ENCODE assay signal across 29 mouse cellular contexts in the genomic region with DNA sequence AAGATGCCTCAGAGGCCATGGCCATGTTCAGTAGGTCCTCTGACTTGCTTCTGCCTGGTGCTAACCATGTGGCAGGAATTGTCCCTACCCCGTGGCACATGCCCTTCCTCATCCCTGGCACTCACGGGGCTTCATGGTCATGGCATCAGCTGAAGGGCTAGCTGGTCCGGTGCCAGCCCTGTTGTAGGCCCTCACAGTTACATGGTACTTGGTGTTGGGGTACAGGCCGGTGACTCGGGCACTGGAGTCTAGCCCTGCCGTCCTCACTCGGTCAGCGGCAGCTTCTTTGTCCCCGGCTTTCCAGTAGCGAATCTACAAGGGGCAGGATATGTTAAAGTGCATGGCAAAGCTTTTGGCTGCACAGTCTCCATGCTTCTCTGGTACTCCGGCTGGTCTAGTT. TPM values are rescaled to one million over a fixed set of nuclear protein-coding genes. Genes with fewer than 3 reads are reported as not detected.
DNase-seq lines count a peak whose midpoint lies in the region; ATAC-seq and TF ChIP-seq lines count a peak whose summit lies in the region.
"Had no signal": no experiment of that assay in that cellular context is flagged by ENCODE, and none has a peak within 500 bp of the region (broad histone marks: within the 10 kb centered on the region; RNA-seq: fewer than 3 reads in every experiment).

No protein-coding gene starts in this region.

- no peak for TF ChIP-seq POLR2A in cerebellum, adult 2 months (IDR thresholded peaks at IDR 0.05; ENCODE audit: borderline replicate concordance, insufficient read depth, low read length)

- DNase-seq in gastrocnemius, adult 2 months: peak; percentile 20
- DNase-seq in gastrocnemius, adult 18-20 months (ENCODE audit: low spot score): no peak
- DNase-seq in cerebellum, adult 2 months: peak; percentile 24 to 35
- peak; percentile 25 for DNase-seq in cerebellum, adult 8-10 months
- peak; percentile 44 to 46 for DNase-seq in cerebellum, postnatal 10 days
- DNase-seq in kidney, postnatal 4 days: no peak
- no peak for DNase-seq in thymus, postnatal 14 days
- DNase-seq: adrenal gland, adult 2 months; adrenal gland, postnatal 25 days; forebrain, postnatal 0 days; gastrocnemius, postnatal 10 days; heart, postnatal 36 days; kidney, adult 18-20 months had no signal

- peaks cover 75% of the 10 kb centered on the region for H3K36me3 ChIP-seq in hindbrain, embryonic 13.5 days
- H3K36me3 ChIP-seq: embryonic facial prominence, embryonic 12.5 days; embryonic facial prominence, embryonic 15.5 days had no signal

- no peak for ATAC-seq in hindbrain, embryonic 13.5 days (ENCODE audit: low FRiP score)
- ATAC-seq: CD4-positive, CD25-positive, alpha-beta regulatory T cell, adult 4 months; forebrain, embryonic 14.5 days; forebrain, postnatal 0 days; hindbrain, postnatal 0 days; inflammation-experienced regulatory T-cells, adult 6 months; intestine, embryonic 16.5 days had no signal

- no peak overlapping the region for H3K4me3 ChIP-seq in gastrocnemius, adult 2 months
- H3K4me3 ChIP-seq in cerebellum, adult 2 months (replicated peaks; ENCODE audit: insufficient read depth, low read depth, low read length): no peak overlapping the region
- H3K4me3 ChIP-seq in hindbrain, embryonic 13.5 days: no peak overlapping the region
- H3K4me3 ChIP-seq: embryonic facial prominence, embryonic 12.5 days; embryonic facial prominence, embryonic 15.5 days; hindbrain, embryonic 10.5 days had no signal

- intact Hi-C loops in gastrocnemius, adult 2 months (cut with DNase I): no loop called here

- H3K9me3 ChIP-seq in hindbrain, embryonic 13.5 days: no peaks in the 10 kb centered on the region
- H3K9me3 ChIP-seq: embryonic facial prominence, embryonic 12.5 days; embryonic facial prominence, embryonic 15.5 days; hindbrain, embryonic 10.5 days had no signal

- TF ChIP-seq CTCF in gastrocnemius, adult 2 months (IDR thresholded peaks at IDR 0.05): no peak
- no peak for TF ChIP-seq CTCF in cerebellum, adult 2 months (IDR thresholded peaks at IDR 0.05; ENCODE audit: borderline replicate concordance, insufficient read depth, low read depth, low read length)

- no peaks in the 10 kb centered on the region for H3K27me3 ChIP-seq in cerebellum, adult 2 months (ENCODE audit: control insufficient read depth, insufficient read depth, low read length)
- no peaks in the 10 kb centered on the region; the same call in 1 of the 2 replicates for H3K27me3 ChIP-seq in hindbrain, embryonic 13.5 days
- H3K27me3 ChIP-seq: embryonic facial prominence, embryonic 12.5 days; embryonic facial prominence, embryonic 15.5 days had no signal

- H3K4me2 ChIP-seq in hindbrain, embryonic 13.5 days: no peak overlapping the region
- H3K4me2 ChIP-seq: embryonic facial prominence, embryonic 12.5 days; embryonic facial prominence, embryonic 15.5 days; heart, embryonic 11.5 days; hindbrain, embryonic 14.5 days had no signal

- WGBS in cerebellum, adult 2 months: 68% methylated on average over 11 of the region's 11 CpGs
- 93% methylated on average over 11 of the region's 11 CpGs for WGBS in hindbrain, embryonic 13.5 days

- H3K27ac ChIP-seq in gastrocnemius, adult 2 months: no peak overlapping the region
- no peak overlapping the region for H3K27ac ChIP-seq in cerebellum, adult 2 months (ENCODE audit: insufficient read depth, low read length)
- H3K27ac ChIP-seq in hindbrain, embryonic 13.5 days: no peak overlapping the region
- H3K27ac ChIP-seq: embryonic facial prominence, embryonic 12.5 days; embryonic facial prominence, embryonic 15.5 days; hindbrain, embryonic 10.5 days; hindbrain, embryonic 14.5 days; hindbrain, postnatal 0 days had no signal

- H3K9ac ChIP-seq in hindbrain, embryonic 13.5 days: no peak overlapping the region
- H3K9ac ChIP-seq: embryonic facial prominence, embryonic 12.5 days; embryonic facial prominence, embryonic 15.5 days; forebrain, postnatal 0 days; hindbrain, embryonic 14.5 days had no signal

- H3K4me1 ChIP-seq in cerebellum, adult 2 months (ENCODE audit: control insufficient read depth, insufficient read depth, low read length): peaks cover 40% of the 10 kb centered on the region
- H3K4me1 ChIP-seq in hindbrain, embryonic 13.5 days (replicated peaks): peaks cover 1% of the 10 kb centered on the region

RNA-seq across cellular contexts. Expression of a gene that starts 10.7 kb away (rescaled TPM):
- 1 to 10 TPM; 1.3 to 1.7 TPM for total RNA-seq in gastrocnemius, adult 2 months (2021)
- 1 to 10 TPM; 1.1 to 1.4 TPM for total RNA-seq in gastrocnemius, adult 18-20 months (2021)
- polyA plus RNA-seq in cerebellum, adult 2 months (2012; rRNA removed): 5.3 and 6.1 TPM in 2 replicates
- 0.97 and 1.0 TPM in 2 replicates for polyA plus RNA-seq in hindbrain, embryonic 13.5 days (2015; fragmentation: Nextera tagmentation; extraction: Ambion mirVana)

RNA-seq across cellular contexts. Expression of a gene that starts 26.3 kb away (rescaled TPM):
- under 1 TPM in 1 of 2 experiments, not detected in 1; 0.08 TPM for total RNA-seq in gastrocnemius, adult 2 months (2021)
- total RNA-seq in gastrocnemius, adult 18-20 months (2021): under 1 TPM in 1 of 2 experiments, not detected in 1; 0.11 TPM
- 165 and 168 TPM in 2 replicates for polyA plus RNA-seq in cerebellum, adult 2 months (2012; rRNA removed)
- polyA plus RNA-seq in hindbrain, embryonic 13.5 days (2015; fragmentation: Nextera tagmentation; extraction: Ambion mirVana): 57.6 and 67.5 TPM in 2 replicates
- total RNA-seq: adrenal gland, adult 2 months; adrenal gland, postnatal 25 days; common myeloid progenitor, adult 5-6 weeks; gastrocnemius, postnatal 36 days; granulocyte monocyte progenitor cell, adult 5-6 weeks; MEL had no signal
- polyA plus RNA-seq: C2C12; CD4-positive, CD25-positive, alpha-beta regulatory T cell, adult 4 months; inflammation-experienced regulatory T-cells, adult 6 months had no signal

RNA-seq across cellular contexts. Expression of a gene that starts 39.6 kb away (rescaled TPM):
- 10 to 100 TPM; 18.4 to 23.5 TPM for total RNA-seq in gastrocnemius, adult 2 months (2021)
- 10 to 100 TPM; 16.9 to 20.3 TPM for total RNA-seq in gastrocnemius, adult 18-20 months (2021)
- 68.1 and 72.4 TPM in 2 replicates for polyA plus RNA-seq in cerebellum, adult 2 months (2012; rRNA removed)
- polyA plus RNA-seq in hindbrain, embryonic 13.5 days (2015; fragmentation: Nextera tagmentation; extraction: Ambion mirVana): 47.8 and 48.0 TPM in 2 replicates

Comparison
In these comparisons a context has a peak if more than half of its experiments do, and no peak if none do; other contexts are left out.
1. DNase-seq: peak in gastrocnemius, adult 2 months (single experiment), cerebellum, adult 2 months (2 of 2), cerebellum, adult 8-10 months (single experiment) and cerebellum, postnatal 10 days (2 of 2); none in gastrocnemius, adult 18-20 months (single experiment), kidney, postnatal 4 days (0 of 2) and thymus, postnatal 14 days (single experiment).